Mouse (Mus musculus): ENCODE data around the gene Hdac4.

GRCm38 (mm10) chr1:92107521-92107920 is 88.0 kb downstream of the Hdac4 start:
- TF ChIP-seq CTCF (IDR thresholded peaks at IDR 0.05; ENCODE audit: borderline replicate concordance, insufficient read depth, low read length), result no peak
- no peak for TF ChIP-seq POLR2A (IDR thresholded peaks at IDR 0.05; ENCODE audit: low read depth, low read length)
